Mouse (Mus musculus) forebrain, embryonic 10.5 days (tissue): ENCODE results near the gene Ackr2. TPM values are rescaled to one million over a fixed set of nuclear protein-coding genes. Genes with fewer than 3 reads are reported as not detected.
A peak's percentile ranks its signal among the peaks of the same experiment; 100 is the strongest.

ENCODE experiments used
- DNase-seq: peaks from one replicate; pipeline ENCODE4 v3.0.0-alpha.2; 2017; ENCODE audit warnings: low spot score; ENCODE audit errors: extremely low spot score
- H3K27ac ChIP-seq: fragments of 300-500 bp; sonication (generic); 2 replicates; pipeline ENCODE4 v1.5.1; 2016; ENCODE audit warnings: mild to moderate bottlenecking
- H3K27me3 ChIP-seq: fragments of 300-500 bp; sonication (generic); 2 replicates; pipeline ENCODE4 v1.6.1; 2016; ENCODE audit warnings: mild to moderate bottlenecking; ENCODE audit not compliant: poor library complexity, severe bottlenecking
- H3K36me3 ChIP-seq: fragments of 300-500 bp; sonication (generic); replicated peaks from 2 replicates; pipeline ENCODE4 v1.6.1; 2016; ENCODE audit warnings: mild to moderate bottlenecking, moderate library complexity
- H3K4me1 ChIP-seq: fragments of 300-500 bp; sonication (generic); 2 replicates; pipeline ENCODE4 v1.6.1; 2016
- H3K4me3 ChIP-seq: fragments of 300-500 bp; sonication (generic); 2 replicates; pipeline ENCODE4 v1.5.1; 2016; ENCODE audit warnings: mild to moderate bottlenecking, moderate library complexity
- H3K9me3 ChIP-seq: fragments of 300-500 bp; sonication (generic); 2 replicates; pipeline ENCODE4 v1.6.1; 2016; ENCODE audit warnings: mild to moderate bottlenecking, moderate library complexity
- WGBS: fragments of 180-500 bp; shearing (Covaris S2); methylation state at CpG from one replicate; pipeline ENCODE4 v1.1.7; 2016; 5-methylcytosine and 5-hydroxymethylcytosine counted together
- polyA plus RNA-seq: library from polyadenylated mRNA; unstranded; fragments of >200 nt; fragmentation: Nextera tagmentation; extraction: Ambion mirVana; gene quantifications from 2 replicates; pipeline ENCODE4 v1.2.1, GENCODE M21; 2016

Ackr2 gene
- polyA plus RNA-seq, 1 experiment from 2014 or later = 0.50 TPM

DNA sequence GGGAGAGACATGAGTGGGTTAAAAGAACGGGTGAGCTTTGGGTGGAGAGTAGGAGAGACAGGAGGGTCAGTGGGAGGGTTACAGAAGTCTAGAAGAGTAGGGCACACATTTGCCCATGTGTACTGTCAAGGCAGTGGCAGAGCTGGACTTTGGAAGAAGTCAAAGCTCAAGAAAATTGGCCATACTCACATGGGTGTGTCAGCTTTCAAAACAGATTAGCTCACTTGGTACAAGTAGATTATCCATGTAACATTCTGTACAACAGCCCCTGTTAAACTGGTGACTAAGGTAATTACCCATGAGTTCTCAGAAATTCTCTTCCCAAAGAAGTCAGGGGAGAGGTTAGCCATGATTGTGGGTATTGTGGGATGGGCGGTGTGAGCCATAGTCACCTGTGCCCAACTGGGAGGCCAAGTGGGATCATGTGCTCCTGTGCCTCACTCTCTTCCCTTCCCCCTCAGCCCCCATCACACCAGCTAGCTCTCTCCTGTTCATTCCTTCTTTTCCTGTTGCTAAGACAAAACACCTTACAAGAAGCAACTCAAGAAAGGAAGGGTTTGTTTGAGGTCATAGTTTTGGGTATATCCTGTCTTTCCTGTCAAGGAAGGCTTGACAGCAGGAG is 26.0 kb upstream of the Ackr2 start:
- no peak overlapping the region for H3K4me3 ChIP-seq
- H3K27me3 ChIP-seq = no peaks in the 10 kb centered on the region
- no peaks in the 10 kb centered on the region for H3K36me3 ChIP-seq
- no peak overlapping the region for H3K27ac ChIP-seq
- H3K9me3 ChIP-seq = no peaks in the 10 kb centered on the region
- H3K4me1 ChIP-seq = no peaks in the 10 kb centered on the region; the same call in 1 of the 2 replicates
- WGBS = 83% methylated on average over 2 of the region's 2 CpGs
- no peak for DNase-seq

GRCm38 (mm10) chr9:121873578-121873977 is 24.6 kb upstream of the Ackr2 start:
- Histone ChIP-seq H3K9me3 (no peaks in the 10 kb centered on the region), H3K27me3 (no peaks in the 10 kb centered on the region), H3K36me3 (no peaks in the 10 kb centered on the region), H3K4me3 (no peak overlapping the region), H3K27ac (no peak overlapping the region), H3K4me1 (no peaks in the 10 kb centered on the region; the same call in 1 of the 2 replicates)
- DNase-seq = no peak

DNA sequence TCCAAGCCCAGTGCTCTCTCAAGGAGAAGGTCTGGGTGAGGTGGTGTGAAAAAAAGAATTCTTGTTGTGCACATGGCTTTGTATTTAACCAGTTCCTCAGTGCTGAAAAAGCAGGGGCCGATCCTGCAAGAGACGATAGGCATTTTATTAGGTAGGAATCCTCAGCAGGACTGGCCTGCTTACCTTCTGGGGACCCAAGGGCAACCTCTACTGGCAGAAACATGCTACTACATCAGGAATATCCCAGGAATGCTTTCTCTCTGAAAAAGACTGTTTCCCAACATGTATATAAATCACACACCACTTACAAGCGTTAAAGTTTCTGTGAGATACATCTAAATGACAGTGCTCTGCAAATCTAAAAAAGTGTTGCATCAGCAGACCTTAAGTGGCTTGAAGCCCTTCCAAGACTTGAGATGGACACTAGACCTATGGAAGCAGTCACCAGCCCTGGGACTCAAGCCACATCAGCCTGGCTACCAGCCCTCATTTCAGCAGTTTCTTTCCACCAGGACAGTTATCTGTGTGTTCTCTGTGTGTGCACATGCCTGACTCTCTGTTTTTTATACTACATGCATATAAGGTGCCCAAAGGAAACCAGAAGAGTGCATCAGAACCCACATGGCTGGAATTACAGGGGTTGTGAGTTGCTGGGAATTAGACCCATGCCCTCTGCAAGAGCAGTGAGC is 21.0 kb upstream of the Ackr2 start:
- no peak overlapping the region for H3K27ac ChIP-seq
- no peaks in the 10 kb centered on the region for H3K27me3 ChIP-seq
- no peaks in the 10 kb centered on the region for H3K36me3 ChIP-seq
- 26% methylated on average over 3 of the region's 3 CpGs for WGBS
- no peak overlapping the region for H3K4me3 ChIP-seq
- peak; percentile 51 for DNase-seq
- H3K9me3 ChIP-seq = no peaks in the 10 kb centered on the region
- H3K4me1 ChIP-seq = peaks cover 6% of the 10 kb centered on the region

GRCm38 (mm10) chr9:121880840-121881239 is 17.3 kb upstream of the Ackr2 start:
- DNase-seq = peak; percentile 56
- Histone ChIP-seq H3K9me3 (no peaks in the 10 kb centered on the region), H3K4me1 (peaks cover 6% of the 10 kb centered on the region), H3K27me3 (no peaks in the 10 kb centered on the region), H3K36me3 (no peaks in the 10 kb centered on the region), H3K27ac (no peak overlapping the region), H3K4me3 (no peak overlapping the region)
- WGBS = 25% methylated on average over 14 of the region's 14 CpGs

GRCm38 (mm10) chr9:121881301-121881700 is 16.9 kb upstream of the Ackr2 start:
- no peaks in the 10 kb centered on the region for H3K27me3 ChIP-seq
- H3K4me1 ChIP-seq = peaks cover 6% of the 10 kb centered on the region
- 82% methylated on average over 6 of the region's 6 CpGs for WGBS
- no peak overlapping the region for H3K4me3 ChIP-seq
- no peak for DNase-seq
- H3K9me3 ChIP-seq = no peaks in the 10 kb centered on the region
- H3K27ac ChIP-seq = no peak overlapping the region
- H3K36me3 ChIP-seq = no peaks in the 10 kb centered on the region

DNA sequence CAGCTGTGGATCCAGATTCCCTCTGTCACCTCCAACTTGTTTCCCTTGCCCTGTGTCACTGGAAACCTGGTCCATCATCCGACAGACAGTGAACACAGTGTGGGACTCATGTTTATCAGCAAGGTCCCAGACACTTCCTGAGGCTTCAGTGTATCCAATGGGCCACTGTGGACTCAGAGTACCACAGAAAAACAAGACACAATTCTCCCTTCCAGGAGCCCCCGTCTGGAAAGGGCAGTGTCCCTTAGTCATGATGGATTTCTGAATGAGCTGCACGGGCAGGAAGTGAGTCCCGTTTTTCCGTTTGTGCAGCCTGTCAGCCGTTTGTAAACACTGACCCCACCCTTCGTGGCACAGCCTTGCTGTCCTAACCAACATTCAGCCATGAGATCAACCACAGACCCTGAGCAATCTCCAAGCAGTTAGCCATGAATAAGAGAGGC is 16.1 kb upstream of the Ackr2 start:
- WGBS = 83% methylated on average over 7 of the region's 7 CpGs
- Histone ChIP-seq H3K4me1 (peaks cover 6% of the 10 kb centered on the region), H3K9me3 (no peaks in the 10 kb centered on the region), H3K27me3 (no peaks in the 10 kb centered on the region), H3K36me3 (no peaks in the 10 kb centered on the region), H3K27ac (no peak overlapping the region), H3K4me3 (no peak overlapping the region)
- no peak for DNase-seq

GRCm38 (mm10) chr9:121889927-121890440 is 8.2 kb upstream of the Ackr2 start:
- Histone ChIP-seq H3K4me1 (peaks cover 13% of the 10 kb centered on the region), H3K4me3 (no peak overlapping the region), H3K36me3 (no peaks in the 10 kb centered on the region), H3K9me3 (no peaks in the 10 kb centered on the region), H3K27me3 (no peaks in the 10 kb centered on the region), H3K27ac (no peak overlapping the region)
- WGBS = 90% methylated on average over 4 of the region's 4 CpGs
- DNase-seq = no peak

DNA sequence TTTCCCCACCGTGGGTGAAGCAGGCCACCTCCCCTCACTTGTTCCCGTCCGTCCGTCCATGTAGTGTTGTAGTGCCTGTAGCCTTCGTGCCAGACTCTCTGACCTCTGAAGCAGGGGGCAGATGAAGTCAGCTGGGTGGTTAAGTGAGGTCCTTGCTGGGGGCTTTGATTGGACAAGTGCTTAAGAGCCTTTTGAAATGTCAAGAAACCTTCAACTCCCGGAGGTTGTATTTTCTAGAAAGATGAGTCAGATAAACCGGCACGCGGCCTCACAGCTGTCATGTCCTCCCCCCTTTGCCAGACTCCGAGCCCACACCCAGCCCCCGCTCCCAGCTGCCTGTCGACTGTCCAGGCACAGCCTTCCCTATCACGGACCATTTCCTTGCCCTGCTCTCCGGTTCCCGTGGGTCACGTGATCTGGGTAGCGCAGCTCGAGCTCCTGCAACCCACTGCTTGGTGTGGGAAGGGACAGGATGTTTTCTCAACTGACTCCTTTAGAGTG is 7.7 kb upstream of the Ackr2 start:
- DNase-seq = no peak
- Histone ChIP-seq H3K36me3 (no peaks in the 10 kb centered on the region), H3K27me3 (no peaks in the 10 kb centered on the region), H3K4me1 (peaks cover 13% of the 10 kb centered on the region), H3K9me3 (no peaks in the 10 kb centered on the region), H3K4me3 (no peak overlapping the region), H3K27ac (no peak overlapping the region)
- WGBS = 61% methylated on average over 18 of the region's 18 CpGs

DNA sequence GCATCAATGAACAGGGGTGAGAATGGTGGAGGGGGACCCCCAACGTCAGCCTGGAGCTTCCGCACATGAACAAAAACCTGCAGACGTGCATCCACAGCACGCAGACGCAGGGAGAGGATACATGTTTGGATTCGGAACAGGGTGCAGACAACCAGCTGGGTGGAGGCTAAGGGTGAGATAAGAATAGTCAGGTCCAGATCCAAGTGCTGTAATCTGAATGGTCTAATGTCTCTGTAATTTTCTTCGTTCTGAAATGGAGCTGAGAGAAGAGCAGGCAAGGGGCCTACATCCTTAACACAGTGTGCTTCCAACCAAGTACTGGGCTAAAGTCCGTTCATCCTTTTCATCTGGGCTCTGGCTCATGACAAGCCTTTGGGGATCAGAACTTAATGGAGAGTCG is 6.9 kb upstream of the Ackr2 start:
- WGBS = 92% methylated on average over 9 of the region's 9 CpGs
- no peak overlapping the region for H3K27ac ChIP-seq
- H3K9me3 ChIP-seq = no peaks in the 10 kb centered on the region
- no peaks in the 10 kb centered on the region for H3K36me3 ChIP-seq
- H3K27me3 ChIP-seq = no peaks in the 10 kb centered on the region
- DNase-seq = no peak
- peaks cover 13% of the 10 kb centered on the region for H3K4me1 ChIP-seq
- H3K4me3 ChIP-seq = no peak overlapping the region

DNA sequence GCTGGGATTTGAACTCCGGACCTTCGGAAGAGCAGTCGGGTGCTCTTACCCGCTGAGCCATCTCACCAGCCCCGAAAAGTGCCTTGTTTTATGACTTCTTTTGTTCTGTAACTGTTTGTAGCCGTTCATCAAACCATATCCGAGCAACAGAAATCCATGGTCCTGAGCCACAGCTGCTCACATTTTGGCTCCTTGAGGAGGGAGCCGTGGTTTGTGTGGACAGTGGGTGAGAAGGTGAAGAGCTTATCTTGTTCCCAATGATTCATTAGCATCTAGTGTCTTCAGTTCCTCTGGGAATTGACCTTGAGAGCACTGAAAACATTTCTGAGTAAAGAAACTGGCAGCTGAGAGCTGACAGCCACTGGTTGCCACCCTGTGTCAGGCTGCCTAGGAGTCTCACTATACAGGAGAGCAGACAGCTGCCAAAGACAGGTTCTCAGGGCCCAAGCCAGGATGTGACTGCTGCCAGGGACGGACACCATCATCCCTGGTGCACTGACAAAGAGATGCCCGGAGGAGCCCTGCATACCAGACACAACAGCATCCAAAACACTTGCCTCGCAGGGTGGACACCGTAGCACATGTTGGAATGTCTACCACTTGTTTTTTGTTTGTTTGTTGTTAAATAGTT is 6.0 kb upstream of the Ackr2 start:
- WGBS = 91% methylated on average over 12 of the region's 12 CpGs
- Histone ChIP-seq H3K36me3 (no peaks in the 10 kb centered on the region), H3K9me3 (no peaks in the 10 kb centered on the region), H3K27me3 (no peaks in the 10 kb centered on the region), H3K4me3 (no peak overlapping the region), H3K4me1 (peaks cover 13% of the 10 kb centered on the region), H3K27ac (no peak overlapping the region)
- DNase-seq = no peak

- Histone ChIP-seq H3K27ac (no peak overlapping the region), H3K27me3 (no peaks in the 10 kb centered on the region), H3K4me3 (no peak overlapping the region), H3K9me3 (no peaks in the 10 kb centered on the region), H3K4me1 (peaks cover 13% of the 10 kb centered on the region), H3K36me3 (no peaks in the 10 kb centered on the region)
- no peak for DNase-seq
- 82% methylated on average over 7 of the region's 7 CpGs for WGBS
Observed at GRCm38 (mm10) chr9:121894447-121894846, 3.7 kb upstream of the Ackr2 start.

- H3K36me3 ChIP-seq = no peaks in the 10 kb centered on the region
- H3K9me3 ChIP-seq = no peaks in the 10 kb centered on the region
- no peak for DNase-seq
- WGBS = 79% methylated on average over 7 of the region's 7 CpGs
- H3K27me3 ChIP-seq = no peaks in the 10 kb centered on the region
- no peak overlapping the region for H3K27ac ChIP-seq
- peaks cover 9% of the 10 kb centered on the region for H3K4me1 ChIP-seq
- H3K4me3 ChIP-seq = no peak overlapping the region
Observed at GRCm38 (mm10) chr9:121895392-121895993, 2.7 kb upstream of the Ackr2 start.
